Mouse (Mus musculus) liver, postnatal 0 days (tissue): Measurements from ENCODE around the gene Mbd3.

Source experiments
- CTCF ChIP-seq: sonication (generic); IDR thresholded peaks from 2 replicates; pipeline ENCODE4 v1.5.1; 2016; ENCODE audit warnings: antibody characterized with exemption, low read depth
- EP300 ChIP-seq: IDR thresholded peaks from 2 replicates; pipeline ENCODE4 v1.6.1; 2016; ENCODE audit warnings: antibody characterized with exemption, low read depth, mild to moderate bottlenecking

DNA sequence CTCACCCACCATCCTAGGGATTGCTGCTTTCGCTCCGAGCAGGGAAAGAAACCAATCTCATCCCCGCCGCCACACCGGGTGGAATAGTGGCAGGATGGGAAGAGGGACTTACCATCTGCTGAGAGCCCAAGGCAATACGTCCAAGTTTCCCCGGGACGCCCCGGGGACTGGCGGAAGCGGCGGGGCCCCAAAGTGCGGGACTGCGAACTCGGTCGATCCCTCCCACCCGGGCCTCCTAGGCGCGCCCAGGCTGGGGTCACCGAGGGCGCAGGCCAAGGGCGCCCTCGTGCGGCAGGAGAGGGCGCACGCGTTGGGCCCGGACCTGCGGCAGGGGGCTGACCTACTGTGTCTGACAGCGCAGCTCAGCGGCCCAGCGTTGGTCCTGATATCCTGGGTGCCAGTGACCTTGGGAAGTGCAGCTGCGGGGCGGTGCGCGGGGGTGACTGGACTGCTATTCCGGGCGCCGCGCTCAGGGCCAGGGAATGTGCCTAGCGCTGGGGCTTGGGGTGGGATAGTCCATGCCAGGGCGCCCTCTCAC, 51.0 kb downstream of the Mbd3 start, which contains the start of gene Adamtsl5:
- TF ChIP-seq CTCF = peak; percentile 97
- no peak for TF ChIP-seq EP300
